Mouse (Mus musculus) embryo, embryonic 9.5 days (tissue): ENCODE data around the gene Zbtb45.
A peak's percentile ranks its signal among the peaks of the same experiment; 100 is the strongest.

Source experiments
- DNase-seq: peaks from one replicate; pipeline ENCODE4 v3.0.0-alpha.2; 2017; ENCODE audit errors: extremely low spot score

The Zbtb45 gene

DNA sequence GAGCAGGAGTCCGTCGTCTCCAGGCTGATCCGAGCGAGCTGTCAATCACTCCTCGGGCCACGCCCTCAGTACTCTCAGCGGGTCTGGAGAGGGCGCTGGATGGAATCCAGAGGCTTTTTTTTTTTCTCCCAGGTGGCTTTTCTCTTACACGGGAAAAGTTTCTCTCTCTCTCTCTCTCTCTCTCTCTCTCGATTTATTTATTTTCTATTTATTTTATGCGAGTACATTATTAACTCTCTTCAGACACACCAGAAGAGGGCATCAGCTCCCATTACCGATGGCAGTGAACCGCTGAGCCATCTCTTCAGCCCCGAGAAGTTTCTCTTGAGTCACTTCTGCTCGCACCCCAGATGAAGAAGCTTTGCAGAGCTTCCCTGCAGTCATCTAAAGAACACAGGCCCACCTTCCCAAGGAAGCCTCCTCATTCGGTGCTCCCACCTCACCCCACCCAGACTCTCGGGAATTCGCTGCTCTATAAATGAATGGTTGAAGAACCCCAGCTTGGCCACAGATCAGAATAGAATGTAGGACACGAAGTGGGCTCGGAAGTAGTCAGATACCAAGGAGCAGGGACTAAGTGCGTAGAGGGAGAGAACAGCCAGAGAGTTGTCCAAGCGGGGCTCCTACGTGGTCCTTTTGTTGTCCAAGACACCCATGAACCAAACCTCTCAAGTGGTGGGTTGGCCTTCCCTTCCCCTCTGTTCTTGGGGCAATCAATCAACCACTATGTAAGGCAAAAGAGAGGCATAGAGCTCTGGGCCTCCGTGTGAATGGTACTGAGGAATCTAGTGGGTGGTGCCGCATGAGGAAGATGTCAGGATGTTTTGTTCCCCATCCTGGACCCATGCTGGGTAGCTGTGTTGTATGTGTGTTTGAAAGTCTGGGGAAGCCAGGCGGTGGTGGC is at the start of gene Zbtb45:
Gene Zbtb45, minus strand, starts transcription at position 30 of the 904 bp plus-strand sequence.
- peak; percentile 49 for DNase-seq

DNA sequence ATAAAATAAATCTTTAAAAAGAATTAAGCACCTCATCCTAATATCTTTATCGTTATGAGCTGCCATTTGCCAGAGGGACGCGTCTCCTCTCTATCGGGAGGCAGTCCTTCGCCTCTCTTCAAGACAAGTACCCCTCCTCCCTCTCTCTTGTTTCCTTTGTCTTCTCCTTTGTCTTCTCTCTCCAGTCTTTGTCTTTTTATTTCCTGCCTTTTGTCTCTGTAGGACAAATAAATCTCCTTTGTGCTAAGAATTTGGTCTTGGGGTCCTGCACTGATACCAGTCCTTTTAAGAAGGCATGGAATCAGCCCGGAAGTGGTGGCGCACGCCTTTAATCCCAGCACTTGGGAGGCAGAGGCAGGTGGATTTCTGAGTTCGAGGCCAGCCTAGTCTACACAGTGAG is 49.7 kb upstream of the Zbtb45 start:
- DNase-seq, result no peak

DNA sequence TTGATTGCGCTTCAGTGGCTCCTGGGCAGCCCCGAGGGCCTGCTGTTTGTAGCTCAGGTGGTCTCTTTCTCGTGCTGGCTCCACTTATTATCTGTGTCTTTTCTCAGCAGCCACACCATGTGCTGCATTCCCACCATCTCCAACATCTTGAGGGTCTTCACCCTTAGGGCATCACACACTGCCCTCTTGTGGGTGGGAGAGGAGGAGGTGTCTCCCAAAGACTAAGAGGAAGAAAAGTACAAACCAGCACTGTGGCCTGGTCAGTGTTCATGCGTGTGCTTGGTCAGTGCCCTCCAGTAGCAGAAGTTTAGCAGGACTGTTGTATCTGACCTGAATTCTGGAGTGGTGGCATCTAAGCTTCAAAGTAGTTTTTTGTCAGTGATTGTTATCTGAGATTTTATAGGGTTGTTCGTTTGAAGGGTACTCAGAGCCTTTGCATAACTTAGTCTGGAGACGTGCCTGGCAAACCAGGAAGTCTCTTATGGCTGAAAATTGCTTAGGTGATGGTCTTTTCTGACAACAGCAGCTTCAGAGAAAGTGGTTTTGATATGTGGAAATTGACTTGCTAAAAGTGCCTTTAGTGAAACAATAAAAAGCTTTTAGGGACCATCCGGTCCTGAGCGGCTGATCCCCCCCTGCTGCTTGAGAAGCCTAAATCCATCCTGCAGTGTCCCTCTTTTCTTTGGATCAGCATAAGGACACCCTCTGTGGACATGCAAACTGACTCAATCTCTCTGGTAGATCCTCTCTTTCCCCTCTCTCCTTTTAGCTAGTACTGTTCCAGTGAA is 47.3 kb upstream of the Zbtb45 start:
- no peak for DNase-seq

DNA sequence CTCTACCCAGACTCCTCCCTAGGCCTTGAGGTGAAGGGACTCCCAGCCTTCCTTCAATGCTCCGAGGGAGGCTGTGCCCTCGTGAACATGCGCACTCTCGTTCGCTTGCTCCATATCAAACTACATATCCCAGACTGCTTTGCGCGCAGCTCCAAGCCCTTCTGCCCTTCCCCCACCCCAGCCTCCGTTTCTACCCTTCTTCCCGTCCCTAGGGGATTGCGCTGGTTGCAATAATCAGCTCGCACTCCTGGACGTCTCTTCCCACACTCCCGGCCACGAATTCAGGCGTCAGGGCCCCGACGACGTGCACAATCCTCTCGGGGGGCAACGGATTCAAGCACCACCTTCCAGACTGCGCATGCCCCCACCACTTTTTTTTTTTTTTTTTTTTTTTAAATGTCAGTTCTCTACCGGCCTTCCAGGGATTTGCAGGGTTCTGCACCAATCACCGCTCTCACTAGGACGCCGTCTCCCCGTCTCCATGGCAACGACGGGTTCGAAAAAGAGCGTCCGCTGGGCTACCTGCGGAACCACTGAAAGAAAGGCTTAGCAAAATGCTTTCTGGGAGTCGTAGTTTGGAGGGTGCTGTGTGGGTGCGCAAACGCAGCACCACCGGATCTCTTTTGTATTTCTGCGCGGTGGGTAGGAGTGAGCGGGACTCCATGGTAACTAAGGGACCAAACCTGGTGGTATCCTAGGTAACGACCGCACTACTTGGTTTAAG is 44.6 kb upstream of the Zbtb45 start, which contains the start of gene Mzf1:
Gene Mzf1, minus strand, starts transcription at position 478 of the 724 bp plus-strand sequence.
- DNase-seq, result peak; percentile 94

DNA sequence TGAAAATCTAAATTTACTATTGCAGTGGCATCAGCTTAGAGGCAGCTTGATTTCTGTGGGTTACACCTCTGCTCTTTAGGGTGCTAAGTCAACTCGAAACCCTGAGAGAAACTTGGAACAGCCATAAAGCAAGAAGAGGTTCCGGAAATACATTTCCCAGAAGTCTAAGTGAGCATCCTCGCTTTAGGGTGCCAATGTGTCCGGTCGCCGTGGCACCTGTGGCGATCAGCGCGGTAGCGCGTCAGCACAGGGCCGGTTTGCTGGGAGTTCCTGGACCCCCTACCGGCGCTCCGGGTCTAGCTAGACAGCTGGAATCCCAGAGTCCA is 44.1 kb upstream of the Zbtb45 start:
- no peak for DNase-seq

DNA sequence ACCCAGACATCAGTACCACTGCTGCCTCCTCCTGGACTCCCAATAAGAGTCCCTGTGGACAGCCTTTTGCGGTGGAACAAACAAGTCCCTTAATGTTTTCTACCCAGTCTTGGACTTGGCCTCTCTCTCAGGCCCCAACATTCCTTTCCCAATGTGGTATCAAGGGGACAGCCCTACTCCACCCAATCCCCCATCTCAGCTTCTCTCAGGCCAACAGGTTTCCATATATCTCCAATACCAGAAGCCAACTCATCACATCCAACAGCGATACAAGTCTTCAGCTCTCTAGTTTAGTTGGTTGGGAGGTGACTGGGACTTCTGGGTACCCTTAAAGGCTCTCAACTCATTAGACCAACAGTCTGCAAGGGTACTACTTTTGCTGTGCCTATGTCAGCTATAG is 43.7 kb upstream of the Zbtb45 start:
- DNase-seq, result no peak

DNA sequence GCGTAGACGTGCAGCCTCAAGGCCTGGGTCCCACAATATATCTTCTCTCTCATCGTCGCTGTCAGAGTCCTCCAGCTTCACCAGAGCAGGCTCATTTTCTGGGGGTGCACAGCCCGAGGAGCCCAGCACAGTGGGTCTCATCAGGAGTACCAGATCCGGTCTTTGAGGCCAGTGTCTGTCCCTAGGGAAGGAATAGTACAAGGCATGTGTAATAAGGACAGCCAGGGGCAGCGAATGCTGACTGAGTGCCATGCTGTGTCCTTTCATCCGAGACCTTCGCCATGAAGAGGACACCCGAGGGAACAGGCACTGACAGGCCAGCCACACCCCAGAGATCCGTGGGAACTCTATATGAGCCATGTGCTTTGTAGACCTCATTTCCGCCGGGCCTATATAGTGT is 43.2 kb upstream of the Zbtb45 start:
- DNase-seq, result no peak

DNA sequence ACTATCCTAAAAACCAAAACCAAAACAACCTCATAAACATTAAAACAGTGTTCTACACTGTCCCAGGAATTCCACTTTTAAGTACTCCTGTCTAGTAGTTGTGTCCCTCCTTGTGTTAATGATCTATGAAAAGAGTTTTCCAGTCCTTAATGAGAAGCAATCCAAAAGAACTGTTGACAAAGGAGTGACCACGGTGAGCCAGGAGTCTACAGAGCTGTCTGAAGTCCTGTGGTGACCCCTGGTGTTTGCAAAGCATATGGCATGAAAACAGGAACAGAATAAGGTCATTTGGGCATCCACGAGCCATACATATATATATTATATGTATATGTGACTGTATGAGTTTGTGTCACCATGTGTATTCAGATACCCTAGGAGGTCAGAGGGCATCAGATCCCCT is 36.2 kb upstream of the Zbtb45 start:
- peak; percentile 66 for DNase-seq

DNA sequence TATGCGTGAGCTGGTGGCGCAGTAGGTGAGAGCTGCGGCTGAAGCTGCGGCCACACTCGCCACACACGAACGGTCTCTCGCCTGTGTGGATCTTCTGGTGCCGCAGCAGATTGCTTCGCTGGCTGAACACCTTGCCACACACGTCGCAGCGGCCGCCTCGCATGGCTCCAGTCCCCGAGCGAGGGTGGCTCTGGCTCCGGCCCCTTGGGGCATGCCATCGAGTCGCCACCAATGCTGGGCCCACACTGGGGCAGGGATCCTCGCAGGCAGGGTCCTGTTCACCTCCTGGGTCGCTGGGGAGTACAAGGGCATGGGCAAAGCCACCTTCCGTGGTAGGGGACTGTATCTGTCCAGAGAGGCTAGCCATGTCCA is 34.4 kb upstream of the Zbtb45 start:
- no peak for DNase-seq

DNA sequence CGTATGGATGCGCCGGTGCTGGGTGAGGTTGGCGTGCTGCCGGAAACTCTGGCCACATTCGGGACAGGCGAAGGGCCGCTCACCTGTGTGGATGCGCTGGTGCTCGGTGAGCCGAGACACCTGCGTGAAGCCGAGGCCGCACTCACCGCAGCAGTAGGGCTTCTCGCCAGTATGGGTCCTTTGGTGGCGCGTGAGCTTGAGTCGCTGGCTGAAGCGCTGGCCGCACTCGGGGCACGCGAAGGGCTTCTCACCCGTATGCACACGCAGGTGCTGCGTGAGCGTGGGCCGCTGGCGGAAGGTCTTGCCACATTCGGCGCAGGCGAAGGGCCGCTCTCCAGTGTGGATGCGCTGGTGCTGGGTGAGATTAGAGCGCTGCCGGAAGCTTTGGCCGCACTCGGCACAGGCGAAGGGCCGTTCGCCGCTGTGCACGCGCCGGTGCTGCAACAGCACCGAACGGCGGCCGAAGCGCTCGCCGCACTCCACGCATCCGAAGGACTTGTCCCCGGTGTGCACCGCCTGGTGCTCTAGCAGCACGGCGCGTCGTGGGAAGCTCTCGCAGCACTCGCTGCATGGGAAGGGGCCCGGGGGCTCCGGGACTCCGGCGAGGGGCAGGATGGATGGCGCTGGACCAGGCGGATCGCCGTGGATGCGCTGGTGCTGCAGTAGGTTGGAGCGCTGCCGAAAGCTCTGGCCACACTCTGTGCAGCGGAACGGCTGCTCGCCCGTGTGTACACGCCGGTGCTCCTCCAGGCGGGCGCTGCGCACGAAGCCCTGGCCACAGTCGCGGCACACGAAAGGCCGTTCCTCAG is 33.8 kb upstream of the Zbtb45 start:
- peak; percentile 58 for DNase-seq

DNA sequence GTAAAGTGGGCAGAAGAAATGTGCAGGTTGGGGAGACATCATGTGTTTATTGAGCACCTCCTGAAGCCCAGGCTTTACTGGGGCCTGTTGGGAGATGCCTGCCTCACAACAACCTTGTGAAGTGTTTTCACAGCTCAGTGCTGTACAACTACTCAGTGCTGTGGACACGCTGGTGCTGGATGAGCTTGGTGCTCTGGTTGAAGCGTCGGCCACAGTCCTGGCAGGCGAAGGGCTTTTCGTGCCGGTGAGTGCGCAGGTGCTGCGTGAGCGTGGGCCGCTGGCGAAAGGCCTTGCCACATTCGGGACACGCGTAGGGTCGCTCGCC is 33.2 kb upstream of the Zbtb45 start:
- DNase-seq, result no peak

DNA sequence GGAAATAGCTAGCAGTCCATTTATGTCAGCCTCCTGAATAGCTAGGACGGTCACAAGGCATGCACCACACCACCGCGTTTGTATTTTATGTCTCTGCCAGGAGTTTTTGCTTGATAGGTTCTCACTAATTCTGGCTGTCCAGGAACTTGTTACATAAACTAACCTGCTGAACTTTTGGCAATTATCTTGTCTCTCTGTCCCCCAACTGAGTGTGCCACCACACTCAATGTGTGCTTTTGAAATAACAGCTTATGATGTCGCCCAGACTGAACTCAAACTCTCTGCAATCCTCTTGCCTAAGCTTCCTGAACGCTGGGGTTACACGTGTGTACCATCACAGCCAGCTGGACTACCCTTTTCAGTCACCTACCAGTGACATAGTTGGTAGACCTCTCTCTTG is 32.7 kb upstream of the Zbtb45 start:
- no peak for DNase-seq

DNA sequence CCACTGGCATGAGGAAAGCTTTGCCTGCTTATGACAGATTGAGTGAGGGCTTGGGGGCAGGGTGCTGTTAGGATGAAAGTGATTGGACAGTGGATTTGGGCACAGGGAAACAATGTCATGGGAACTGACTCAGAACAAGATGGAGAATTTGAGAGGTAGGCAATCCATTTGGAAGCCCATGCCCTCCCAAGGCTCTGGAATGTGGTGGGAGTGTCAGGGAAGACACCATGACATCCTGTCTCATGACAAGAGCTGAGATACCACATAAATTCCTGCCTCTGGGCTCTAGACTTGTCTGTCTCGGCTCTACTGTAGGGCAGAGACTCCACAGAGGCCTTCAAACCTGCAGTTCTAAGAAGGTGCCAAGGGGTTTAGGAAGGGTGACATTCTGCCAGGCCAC is 31.4 kb upstream of the Zbtb45 start:
- no peak for DNase-seq

DNA sequence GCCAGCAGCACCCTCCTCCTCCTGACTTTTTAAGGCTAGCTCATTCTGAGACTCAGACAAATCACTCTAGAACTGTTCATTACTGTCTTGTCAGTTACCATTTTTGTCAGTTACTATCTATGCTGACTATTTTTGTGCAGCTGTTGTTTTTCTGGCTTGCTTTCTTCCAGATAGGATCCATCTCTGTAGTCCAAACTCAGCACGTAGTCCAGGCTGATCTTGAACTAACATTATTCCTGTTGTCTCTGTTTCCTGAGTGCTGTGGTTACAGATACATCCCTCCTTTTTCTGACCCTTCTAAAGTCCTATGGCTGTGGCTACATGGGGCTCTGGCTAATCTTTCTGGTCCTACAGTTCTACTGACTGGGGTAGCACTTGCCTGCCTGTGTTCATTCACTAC is 29.3 kb upstream of the Zbtb45 start:
- DNase-seq, result no peak

DNA sequence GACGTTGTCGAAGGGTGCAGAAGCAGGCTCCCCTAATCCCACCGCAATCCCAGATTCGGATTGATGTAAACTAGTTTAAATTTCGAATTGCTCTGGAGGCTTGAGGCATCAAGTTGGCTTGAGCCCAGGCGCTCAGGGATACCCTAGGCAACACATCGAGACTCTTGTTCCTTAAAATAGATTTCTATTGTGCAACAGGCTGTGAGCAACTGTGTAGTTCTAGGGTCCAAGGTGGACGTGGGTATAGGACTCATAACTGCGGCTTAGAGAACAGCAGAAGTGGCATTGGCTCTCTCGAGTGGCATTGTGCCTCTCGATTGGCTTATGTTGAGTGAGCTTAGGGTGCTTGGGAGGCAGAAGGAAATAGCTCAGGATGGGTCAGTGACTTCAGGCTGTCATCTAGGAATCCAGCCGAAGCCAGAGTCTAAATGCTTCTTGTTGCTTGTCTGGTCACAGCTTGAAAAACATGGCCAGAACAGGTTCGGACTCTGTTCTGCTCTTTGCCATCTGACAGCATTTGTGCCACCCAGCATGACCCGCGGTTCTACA is 28.9 kb upstream of the Zbtb45 start:
- no peak for DNase-seq

DNA sequence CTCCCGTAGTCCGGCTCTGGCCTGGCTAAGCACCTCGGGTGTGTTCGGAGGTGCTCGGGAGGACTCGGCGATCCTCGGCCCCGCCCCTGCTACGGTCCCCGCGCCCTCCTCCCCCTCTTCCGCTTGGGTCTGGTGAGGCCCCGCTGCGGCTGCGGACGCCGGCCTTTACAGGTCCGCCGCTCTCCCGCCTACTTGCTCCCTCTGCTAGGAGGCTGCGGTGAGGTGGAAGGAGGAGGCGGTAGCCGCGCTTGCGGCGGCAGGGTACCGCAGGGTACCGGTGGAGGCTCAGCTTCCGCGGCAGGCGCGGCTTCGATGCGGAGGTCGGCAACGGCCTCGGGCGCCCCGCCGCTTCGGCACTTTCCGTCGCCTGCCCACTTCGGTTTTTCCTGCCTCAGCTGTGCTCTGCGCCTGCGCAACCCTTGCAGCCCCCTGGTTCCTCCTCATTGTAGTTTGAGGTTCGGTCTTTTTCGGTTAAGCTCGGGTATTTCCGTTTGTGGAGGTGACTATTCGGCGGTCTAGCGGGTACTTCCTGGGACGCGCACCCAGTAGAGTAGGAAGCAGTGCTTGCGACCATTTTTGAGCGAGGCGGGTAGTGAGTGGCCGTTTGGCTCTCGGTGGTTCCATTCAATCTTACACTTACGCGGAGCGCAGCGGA is 28.2 kb upstream of the Zbtb45 start, which contains the start of gene Ube2m:
Gene Ube2m, minus strand, starts transcription at position 375 of the 655 bp plus-strand sequence.
- DNase-seq, result peak; percentile 99

DNA sequence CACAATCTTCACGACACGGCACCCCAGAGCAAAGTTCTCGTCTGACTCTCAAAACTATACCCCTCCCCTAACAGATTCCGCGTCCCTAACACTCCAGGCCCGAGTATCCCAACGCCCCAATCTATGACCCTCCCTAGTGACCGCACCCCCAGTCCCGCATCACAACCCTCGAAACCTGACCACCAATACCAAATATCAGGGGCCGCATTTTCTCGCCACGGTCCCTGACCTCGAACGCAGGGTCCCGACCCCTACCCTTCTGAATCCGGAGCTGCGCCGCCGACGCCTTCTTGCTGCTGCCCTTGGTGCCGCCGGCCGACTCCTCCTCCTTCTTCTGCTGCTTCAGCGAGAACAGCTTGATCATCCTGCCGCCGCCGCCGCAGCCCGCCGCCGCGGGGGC is 27.5 kb upstream of the Zbtb45 start:
- no peak for DNase-seq

DNA sequence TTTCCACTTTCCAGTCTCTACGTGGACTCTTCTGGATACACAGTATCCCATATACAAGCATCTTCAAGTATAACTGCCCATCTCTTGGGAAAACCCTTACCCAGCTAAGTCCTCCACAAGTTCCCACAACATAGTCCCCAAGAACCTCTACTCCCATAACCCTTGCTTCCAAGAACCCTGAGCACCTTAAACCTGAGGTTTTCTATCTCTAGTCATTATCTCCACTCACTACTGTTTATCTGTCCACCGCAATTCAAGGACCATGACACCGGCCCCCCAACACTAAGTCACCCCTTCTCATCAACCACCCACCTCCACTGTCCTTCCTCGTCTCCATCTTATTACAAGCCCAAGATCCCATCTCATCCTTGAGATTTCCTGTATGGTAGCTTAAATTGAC is 27.0 kb upstream of the Zbtb45 start:
- no peak for DNase-seq

DNA sequence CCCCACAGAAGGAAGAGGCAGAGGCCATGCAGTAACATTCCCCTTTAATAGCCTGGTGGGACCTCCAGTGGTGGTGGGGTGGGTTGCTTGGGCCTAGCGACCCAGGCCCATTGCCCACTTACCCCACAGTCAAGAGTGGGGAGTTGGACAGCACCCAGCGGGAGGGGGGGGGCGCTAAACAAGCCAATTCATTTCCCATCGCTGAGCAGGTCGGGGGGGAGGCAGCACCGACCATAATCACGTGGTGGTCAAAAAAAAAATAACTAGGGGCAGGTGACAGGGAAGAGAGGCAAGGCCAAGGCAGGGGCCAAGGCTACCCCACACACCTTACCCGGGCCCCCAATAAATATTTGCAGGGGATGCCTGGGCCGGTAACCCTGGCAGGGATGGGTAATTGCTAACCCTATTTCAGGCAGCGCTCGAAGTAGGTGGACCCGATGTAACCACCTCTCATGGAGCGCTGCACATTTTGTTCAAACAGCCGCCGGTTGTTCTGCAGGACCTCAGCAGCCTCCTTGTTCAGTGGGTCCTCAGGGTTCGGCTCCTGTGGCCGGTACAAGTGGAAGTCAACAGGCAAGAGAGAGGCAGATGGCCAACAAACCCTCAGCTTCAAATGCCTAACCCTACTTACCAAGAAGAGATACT is 25.5 kb upstream of the Zbtb45 start:
- DNase-seq, result no peak
